Mouse (Mus musculus) kidney, postnatal 25 days (tissue): ENCODE measurements around the gene Klf9.

Source experiments
- DNase-seq, 2 experiments: peaks; one replicate each; pipeline ENCODE4 v3.0.0; 2021; ENCODE audit warnings: mixed read lengths in 2 of 2

Klf9 gene

DNA sequence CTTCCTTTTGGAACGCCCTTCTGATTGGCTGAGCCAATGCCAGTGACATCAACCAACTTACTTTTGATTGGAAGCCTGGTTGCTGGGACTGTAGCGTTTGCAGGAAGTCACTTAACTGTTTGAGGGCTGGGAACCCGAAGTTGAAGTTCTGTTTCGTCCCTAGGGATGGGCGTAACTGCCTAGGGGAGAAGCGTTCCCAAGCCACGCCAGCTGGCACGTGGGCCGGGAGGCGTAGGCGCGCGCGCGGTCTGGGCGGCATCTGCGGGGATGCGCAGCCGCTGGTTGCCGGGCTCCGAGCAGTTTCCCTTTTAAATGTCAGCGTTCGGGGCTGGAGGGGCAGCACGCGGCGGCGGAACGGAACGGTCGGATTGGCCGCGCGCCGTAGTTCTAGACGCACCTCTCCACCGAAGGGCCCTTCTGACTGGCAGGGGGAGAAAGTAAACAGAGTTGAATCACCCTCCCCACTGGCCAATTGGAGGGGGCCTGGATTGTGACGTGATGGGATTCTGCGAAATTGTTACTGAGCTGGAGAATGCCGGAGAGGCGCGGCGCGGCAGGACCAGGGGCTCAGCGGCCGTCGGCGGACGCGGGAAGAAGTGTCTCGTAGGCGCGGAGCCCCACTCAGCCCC is at the start of gene Klf9:
Gene Klf9 (plus strand): TSS at position 538 of the 629 bp plus-strand sequence.
- peak; percentile 94 to 98 for DNase-seq

DNA sequence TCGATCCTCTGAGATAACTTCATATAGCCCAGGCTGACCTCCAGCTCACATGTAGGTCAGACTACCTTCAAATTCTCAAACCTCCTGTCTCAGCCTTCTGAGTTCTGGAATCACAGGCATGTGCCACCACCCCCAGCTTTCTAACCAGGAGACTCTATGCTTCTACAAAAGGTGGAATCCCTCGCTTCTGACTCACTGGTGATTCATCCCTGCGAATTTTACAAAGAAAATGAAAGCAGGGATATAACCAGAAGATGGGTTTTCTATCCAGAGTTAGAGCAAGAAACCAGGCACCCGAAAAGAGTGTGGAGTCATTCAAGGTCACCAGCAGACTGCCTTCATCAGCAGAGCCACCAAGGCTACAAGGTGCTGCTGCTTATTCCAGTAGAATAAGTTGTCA is 49.4 kb upstream of the Klf9 start:
- DNase-seq, result no peak

DNA sequence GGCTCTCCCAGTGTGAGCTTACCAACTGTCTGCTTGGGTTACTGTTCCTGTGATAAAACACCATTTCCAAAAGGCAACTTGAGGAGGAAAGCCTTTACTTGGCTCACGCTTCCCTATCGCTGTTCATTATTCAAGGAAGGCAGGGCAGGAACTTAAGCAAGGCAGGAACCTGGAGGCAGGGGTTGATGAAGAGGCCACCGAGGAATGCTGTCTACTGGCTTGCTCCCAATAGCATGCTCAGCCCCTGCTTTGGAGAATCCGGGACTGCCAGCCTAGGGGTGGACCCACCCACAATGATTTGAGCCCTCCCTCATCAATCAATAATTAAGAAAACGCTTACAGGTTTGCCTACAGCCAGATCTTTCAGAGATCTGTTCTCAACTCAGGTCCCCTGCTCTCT is 47.5 kb upstream of the Klf9 start:
- DNase-seq, result no peak

DNA sequence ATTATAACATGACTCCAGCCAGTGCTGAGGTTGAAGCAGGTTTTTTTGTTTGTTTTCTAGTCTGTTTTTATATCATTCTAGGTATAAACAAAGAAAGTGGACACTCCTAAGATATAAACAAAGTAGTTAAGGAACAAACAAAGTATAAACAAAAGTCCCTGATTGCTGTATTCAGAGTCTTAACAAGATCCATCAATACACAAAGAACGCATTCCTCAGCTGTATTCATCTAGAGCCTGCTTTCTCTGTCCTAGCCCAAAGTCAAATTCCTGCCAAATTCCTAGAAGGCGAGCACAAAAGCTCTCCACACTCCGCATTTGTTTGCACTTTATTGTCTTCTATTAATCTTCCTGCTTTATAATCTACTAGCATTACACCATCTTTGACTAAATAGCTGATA is 46.1 kb upstream of the Klf9 start:
- no peak for DNase-seq

DNA sequence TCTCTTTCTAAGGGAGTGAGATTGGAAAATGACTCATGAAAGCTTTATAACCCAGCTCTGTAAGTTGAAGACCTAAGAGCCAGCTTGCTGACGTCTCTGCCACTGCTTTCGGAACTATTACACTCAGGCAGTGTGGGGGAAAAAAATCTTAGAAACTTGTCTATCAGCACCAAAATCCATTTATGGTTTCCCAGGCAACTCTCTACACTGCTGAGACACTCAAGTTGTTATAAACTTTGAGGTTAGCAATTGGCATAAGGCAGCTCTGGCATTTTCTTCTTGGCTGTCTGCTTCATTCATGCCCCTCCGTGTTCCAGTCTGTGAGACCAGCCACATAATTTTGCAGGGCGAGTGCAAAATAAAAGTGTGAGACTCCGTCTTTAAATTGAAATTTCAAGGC is 34.2 kb upstream of the Klf9 start:
- no peak for DNase-seq

DNA sequence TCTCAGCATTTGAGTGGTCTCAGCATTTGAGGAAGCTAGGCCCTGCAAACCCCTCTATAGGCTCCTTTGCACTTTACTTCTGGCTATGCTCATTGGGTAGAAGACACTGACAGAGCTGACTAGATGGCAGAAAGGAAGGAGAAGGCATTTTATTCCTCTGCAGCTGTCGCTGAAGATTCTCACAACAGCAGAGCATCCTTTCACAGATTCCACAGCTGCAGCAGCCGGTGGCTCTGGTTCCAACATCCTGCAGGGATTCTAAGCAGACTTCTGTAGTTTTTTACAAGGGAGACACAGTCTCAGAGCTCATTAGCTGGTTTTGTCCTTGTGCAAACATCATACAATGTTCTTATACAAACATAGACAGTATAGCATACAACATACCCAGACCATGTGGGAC is 33.7 kb upstream of the Klf9 start:
- DNase-seq, result no peak

DNA sequence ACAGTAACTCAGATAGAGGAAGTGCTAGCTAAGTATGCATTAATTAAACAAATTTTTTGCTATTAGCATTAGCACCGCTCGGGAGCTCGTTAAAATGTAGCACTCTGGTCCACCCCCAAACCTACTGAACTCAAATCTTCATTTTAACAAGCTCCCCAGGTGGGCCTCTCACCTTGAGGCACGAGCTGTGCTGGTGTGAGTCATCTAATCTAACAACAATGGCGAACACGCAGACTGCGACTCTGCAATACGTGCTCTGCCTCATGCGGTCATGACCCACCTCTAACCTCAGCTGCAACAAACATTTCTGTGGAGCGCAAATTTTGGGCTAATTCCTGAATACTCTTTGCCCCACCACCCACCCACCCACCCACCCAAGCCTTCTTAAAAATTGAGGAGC is 19.2 kb upstream of the Klf9 start:
- no peak for DNase-seq

DNA sequence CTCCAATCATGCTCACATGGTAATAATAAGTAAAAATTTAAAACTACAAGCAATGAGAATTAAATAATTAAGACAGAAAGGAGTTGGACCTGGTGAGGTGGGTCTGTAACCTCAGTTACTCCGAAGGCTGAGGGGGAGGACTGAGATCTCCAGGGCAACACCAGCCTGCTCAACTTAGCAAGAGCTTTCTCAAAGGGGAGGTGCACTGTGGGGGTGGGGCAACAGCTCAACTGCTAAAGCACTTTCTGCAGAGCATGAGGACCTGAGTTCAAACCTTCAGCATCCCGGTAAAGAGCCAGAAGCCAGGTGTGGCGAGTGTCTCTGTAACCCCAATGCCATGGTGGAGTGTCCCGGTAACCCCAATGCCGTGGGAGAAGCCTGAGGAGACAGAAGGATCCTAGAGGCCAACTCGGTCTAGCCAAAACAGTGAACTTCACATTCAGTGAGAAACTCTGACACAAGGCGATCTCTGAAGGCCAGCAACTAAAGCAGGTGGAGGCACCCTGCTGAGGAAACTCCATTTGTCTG is 16.9 kb upstream of the Klf9 start:
- DNase-seq, result peak in 1 of 2 experiments; percentile 41

DNA sequence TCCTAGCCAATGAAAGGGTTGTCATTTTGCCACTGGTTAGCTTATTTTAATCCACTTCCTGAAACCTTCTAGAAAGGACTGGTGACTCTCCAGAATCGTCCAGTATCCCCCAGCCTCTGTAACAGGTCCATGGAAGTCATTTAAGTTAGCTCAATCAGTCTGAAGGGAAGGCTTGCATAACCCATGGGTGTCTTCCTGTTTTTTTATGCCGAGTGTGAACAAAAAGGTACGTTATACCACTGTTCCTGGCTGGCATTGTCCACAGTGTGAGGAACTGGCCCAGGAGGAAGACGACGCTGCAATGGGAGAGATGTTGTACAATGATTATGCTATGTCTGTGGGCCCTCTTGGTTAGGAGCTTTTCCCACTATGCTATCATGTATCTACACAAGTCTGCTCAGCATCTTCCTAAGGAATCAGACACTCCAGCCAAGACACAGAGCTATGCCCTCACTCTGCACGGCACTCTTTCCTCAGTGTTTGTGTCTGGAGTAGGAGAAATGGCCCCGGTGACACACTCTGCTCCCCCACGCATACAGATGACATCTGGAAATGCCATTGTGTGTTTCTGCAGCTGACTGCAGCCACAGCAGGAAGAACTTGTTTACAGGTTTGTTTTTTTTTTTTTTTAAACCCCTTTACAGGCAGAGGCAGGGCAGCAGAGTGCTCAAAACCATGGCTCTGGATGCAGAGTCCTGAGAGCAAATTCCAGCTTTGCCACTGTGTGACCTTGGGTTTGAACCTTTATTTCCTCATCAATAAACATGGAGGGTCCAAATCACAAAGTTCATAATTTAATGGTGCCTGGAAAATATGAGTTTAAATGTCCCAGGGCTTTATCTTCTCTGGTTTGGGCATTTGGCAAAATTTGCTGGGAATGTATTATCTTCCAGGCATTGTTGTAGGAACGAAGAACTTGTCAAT is 15.5 kb upstream of the Klf9 start:
- peak in 1 of 2 experiments; percentile 48 for DNase-seq

DNA sequence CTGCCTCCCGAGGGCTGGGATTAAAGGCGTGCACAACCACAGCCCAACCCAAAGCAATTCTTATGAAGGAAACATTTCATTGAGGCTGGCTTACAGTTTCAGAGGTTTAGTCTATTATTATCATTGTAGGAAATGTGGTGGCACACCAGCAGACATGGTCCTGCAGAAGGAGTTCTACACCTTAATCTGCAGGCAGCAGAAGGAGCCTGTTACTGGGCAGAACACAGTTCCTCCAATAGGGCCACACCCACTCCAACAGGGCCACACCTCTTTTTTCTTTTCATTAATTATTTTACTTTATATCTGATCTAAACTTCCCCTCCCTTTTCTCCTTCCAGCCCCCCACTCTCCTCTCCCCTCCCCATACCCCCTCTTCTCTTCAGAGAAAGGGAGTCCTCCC is 11.1 kb upstream of the Klf9 start:
- no peak for DNase-seq

DNA sequence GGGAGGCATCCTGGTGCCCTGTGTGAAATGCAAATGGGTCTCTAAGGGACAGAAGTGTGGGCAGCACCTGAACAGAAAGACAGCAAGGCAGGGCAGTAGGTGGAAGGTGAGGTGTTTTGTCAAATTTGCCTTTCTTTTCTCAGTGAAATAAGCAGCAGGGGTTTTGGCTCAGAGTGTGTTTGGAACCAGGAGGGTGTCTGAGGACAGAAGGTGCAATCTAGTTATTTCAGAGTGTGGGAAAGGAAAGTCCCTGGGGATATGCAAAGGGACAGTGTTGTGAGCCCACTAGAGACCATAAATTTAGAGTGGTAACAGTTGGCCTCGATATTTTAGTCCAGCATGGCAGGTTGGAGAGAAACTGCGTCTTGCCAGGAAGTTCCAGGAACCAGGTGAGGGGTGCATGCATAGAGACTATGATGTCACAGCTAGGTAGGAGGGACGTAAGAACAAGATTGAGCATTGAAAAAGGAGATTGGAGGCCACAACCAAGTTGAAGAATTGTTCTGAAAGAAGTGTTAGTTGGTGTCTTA is 8.9 kb upstream of the Klf9 start:
- DNase-seq, result no peak

DNA sequence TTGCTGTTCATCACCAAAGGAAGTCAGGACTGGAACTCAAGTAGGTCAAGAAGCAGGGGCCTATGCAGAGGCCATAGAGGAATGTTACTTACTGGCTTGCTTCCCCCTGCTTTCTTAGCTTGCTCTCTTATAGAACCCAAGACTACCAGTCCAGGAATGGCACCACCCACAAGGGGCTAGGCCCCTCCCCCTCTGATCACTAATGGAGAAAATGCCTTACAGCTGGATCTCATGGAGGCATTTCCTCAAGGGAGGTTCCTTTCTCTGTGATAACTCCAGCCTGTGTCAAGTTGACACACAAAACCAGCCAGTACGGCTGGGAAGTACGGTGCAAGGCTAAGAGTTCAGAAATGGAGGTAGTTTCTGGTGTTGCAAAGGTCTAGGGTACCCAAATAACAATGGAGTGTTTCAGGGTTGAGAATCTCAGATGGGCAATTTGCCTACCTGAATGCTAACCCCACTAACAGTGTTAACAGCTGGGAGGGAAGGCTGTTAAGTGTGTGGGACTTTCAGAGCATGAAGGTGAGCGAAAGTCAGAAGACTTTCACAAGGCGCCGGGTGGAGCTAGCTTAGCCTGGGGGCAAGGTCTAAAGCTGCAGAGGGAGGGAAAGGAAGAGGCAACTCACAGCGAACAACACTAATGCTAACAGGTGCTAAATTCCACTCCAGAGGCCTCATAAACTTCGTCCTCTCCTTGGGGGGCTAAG is 8.2 kb upstream of the Klf9 start:
- peak; percentile 83 to 95 for DNase-seq

DNA sequence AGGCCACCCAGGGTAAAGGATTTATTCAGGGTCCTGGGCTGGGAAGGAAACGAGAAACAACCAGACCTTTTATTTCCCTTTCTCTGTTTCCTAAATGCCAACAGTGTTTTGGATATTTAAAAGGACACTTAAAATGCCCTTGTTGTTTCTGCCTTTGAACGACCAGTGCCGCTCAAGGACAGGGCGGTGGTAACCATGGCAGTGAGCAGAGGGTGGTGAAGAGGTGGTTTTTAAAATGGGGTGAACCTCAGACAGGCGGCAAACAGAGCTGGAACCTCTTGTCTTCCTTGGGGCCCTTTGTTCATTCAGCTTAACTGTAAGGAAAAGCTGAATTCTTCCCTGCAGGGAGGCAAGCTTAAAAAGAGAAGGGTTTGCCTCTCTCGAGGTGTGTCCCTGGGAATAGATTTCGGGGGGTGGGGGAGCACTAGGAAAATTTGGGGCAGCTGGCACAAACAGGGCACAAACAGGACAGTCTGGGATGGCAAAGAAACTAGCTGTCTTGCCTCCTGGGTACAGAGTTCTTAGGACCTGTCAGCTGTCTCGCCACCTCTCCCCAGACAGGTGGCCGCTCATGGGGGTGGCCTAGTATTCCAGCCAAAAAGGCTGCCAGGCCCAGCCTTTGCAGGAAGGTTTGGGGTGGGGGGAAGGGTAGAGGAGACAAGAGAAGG is 7.5 kb upstream of the Klf9 start:
- peak; percentile 38 to 80 for DNase-seq

DNA sequence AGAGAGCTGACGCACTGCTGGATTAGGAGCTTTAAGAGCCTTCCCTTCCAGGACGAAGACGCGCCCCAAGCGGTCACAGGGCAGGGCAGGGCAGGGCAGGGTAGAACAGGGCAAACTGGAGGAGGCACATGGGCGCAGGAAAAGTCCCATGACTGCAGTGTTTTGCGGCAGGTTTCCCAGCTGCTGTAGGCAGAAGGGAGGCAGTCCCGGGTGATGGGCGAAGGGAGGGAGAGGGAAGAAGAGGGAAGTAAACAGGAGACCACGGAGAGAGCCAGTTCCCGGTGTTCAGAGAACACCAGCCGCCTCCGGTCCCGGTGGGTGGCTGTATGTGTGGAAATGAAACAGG is 7.0 kb upstream of the Klf9 start:
- DNase-seq, result peak; percentile 88 to 97

DNA sequence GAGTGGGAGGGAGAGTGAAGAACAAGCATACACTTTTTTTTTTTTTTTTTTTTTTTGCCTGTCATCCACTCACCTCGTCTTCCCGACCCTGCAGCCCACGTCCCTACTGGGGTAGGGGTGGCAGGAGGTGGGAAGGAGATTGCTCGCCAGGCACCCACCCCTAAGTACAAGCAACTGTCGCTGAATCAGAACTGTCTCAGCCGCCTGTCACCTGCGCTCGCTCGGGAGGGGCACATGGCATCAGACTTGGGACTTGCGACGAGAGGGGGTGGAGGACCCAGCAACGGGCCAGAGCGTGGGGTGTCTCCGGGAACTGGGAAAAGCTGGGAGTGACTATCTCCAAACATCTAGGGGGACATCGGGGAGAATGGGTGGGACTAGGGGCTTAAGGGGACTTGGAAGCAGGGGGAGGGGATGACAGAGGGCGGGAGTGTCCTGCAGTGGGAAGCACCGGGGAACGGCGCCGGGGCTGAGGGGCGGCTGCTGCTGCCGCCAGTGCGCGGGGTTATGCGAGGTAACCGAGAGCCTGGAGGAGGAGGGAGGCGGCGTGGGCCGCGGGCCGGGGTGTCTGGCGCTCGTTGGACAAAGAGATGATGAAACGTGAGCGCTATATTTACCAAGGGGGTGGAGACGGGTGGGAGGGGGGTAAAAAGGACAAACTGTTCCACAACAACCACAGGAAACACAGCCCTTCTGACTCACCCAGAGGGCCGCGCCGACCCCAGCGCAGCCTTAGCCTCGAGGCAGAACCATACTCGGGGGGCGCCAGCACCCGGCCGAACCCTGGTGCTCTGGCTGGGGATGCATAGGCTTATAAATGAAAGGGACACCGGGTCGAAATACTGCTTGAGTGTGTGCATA is 6.4 kb upstream of the Klf9 start:
- peak; percentile 92 to 98 for DNase-seq

DNA sequence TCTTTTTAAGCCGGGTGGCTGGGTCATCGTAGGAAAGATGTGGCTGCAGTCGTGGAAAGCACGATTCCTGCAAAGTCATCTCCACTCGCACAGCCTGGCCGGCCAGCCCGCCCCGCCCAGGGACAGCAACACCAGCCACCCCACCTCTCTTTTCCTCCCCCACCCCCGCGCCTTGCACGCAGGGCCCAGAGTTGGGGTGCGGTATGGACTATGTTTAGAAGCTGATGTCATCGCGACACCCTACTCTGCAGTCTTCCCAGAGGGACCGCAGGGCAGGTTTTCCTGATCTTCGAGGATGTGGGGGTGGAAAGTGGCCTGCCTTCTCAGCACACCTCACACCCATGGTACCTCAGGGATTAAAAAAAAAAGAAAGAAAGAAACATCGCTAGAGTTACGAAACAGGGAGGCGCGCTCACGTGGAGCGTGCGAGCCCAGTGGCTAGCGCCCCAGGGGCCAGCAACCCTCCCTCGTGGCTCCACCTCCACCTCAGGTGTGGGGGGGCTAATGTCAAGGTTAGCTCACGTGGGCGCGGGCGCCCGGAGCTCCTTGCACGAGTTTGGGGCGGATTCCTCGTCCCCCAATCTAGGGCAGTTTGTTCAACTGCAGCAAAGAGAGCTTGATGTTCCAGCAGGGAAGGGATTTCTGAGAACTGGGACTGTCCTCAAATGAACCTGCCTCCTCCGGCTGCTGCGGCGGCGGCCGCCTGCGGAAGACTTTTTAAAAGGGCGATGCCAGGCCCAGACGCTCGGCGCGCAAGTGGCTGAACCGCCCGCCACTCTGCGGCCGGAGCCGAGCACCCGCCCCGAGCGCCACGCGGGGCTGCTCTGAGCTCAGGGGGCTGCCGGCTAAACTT is 5.5 kb upstream of the Klf9 start:
- peak; percentile 95 to 99 for DNase-seq

DNA sequence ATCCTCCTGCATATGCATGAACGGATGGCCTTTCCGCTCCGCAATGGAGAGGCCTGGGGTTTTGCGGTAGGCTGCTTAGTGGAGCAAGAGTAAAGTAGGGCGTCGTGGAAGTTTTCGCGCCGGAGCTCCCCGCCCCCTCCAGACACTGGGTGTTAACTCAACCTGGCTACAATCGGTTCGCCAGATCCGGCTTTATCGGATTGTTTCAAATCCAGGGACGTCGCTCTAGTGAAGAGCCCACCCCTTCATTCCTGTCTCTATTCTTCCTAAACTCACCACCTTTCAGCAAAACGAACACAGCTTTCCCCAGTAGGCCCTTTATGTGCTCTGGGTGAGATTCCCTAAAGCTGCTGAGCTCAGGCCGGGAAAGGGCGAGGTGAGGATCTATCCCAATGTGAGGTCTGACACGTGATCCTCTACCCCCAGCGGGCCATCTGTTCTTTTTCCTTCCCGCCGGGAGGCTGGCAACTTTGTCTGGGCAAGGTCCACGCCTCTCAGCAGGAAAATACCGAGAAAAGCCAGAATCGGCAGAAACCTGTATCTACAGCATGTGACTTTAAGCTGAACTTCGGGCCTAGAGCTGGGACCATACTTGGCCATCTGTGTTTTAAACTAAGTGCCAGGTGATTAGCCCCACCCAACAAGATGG is 4.7 kb upstream of the Klf9 start:
- DNase-seq, result peak; percentile 89 to 96

DNA sequence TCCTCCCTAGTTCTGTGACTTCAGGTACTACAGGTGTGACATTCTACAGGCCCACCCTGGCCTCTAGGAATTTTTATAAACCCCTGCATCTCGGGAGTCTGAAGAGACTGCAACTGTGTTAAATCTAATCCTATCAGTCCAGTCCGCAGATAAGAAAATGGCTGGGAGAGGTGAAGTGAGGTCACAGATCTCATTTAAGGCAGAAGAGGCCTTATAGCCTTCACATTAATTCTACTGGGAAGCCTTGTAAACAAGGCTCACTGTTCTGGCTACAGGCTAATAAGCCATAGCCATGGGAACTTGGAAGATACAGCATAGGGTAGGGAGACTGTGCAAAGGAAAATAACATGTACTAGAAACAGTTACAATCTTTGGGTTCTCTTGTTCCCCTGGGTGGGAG is 3.7 kb upstream of the Klf9 start:
- DNase-seq, result peak in 1 of 2 experiments; percentile 25

DNA sequence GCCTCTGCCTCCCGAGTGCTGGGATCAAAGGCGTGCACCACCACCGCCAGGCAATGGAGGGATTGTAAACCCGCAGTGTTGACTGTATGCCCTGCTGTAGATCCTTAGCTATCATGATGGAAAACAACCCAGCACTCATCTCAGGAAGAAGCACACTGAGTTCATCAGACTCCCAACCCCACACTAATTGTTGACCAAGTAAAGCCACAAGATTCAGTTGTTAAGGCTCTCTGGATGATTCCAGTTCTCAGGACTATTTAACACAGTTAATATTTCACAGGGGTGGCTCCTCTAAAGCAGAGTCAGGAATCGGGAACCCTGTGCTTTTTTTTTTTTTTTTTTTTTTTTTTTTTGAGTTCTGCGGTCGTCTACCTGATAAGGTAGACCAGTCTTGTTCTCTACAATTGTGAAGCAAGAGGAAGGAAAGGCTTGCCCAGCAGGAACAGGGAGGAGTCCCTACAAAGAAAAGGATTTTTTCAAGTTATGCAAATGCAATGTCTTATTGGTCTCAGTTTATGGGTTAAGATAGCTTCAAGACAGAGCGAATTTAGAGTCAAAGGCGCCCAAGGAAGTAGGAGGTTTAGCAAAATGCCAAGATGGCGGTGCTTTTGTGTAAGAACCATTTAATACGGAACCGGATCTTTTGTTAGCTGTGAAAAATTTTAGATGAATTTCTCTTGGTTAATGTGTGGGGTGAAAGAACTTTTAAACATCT is 1.1 kb upstream of the Klf9 start:
- peak in 1 of 2 experiments; percentile 64 for DNase-seq
